Mouse (Mus musculus) CH12.LX (cell line): ENCODE data around the gene Adam22. TPM values are rescaled to one million over a fixed set of nuclear protein-coding genes. Genes with fewer than 3 reads are reported as not detected.

Experiments
- DNase-seq: peaks from one replicate; pipeline ENCODE4 v3.0.0-alpha.2; 2013; ENCODE audit errors: extremely low read depth
- H3K27ac ChIP-seq: 2 replicates; pipeline ENCODE4 v1.5.1; 2012; ENCODE audit warnings: low read depth, mild to moderate bottlenecking, control low read depth, moderate library complexity; ENCODE audit not compliant: insufficient read depth
- H3K27me3 ChIP-seq: replicated peaks from 2 replicates; pipeline ENCODE3; 2012; ENCODE audit warnings: inconsistent platforms
- H3K36me3 ChIP-seq, 2 experiments: replicated peaks in 1 of 2; 2 replicates each; pipeline versions ENCODE3 to v1.6.1; 2012; ENCODE audit warnings: inconsistent platforms in 1 of 2, low read length in 1 of 2, mild to moderate bottlenecking in 1 of 2, mixed read lengths in 1 of 2, moderate library complexity in 1 of 2; ENCODE audit not compliant: control insufficient read depth in 1 of 2, insufficient read depth in 1 of 2
- H3K4me1 ChIP-seq, 2 experiments: 2 replicates each; pipeline ENCODE4 v1.6.1; 2012; ENCODE audit warnings: inconsistent platforms in 1 of 2, moderate library complexity in 1 of 2; ENCODE audit not compliant: insufficient read depth in 2 of 2, control insufficient read depth in 1 of 2
- H3K4me2 ChIP-seq: 2 replicates; pipeline ENCODE4 v1.6.1; 2012; ENCODE audit warnings: low read depth, mild to moderate bottlenecking, control low read depth; ENCODE audit not compliant: poor library complexity, insufficient read depth, severe bottlenecking
- H3K4me3 ChIP-seq, 3 experiments: fragments of 150-350 bp in 1 of 3; sonication (generic) in 1 of 3; replicated peaks in 1 of 3; 2 replicates each; pipeline versions ENCODE3 to v1.5.1; 2011 to 2012; ENCODE audit warnings: low read depth in 2 of 3, low read length in 2 of 3, mild to moderate bottlenecking in 2 of 3, moderate library complexity in 2 of 3, control low read depth in 1 of 3, improper control_type of control experiment in 1 of 3, inconsistent platforms in 1 of 3, mixed read lengths in 1 of 3; ENCODE audit not compliant: poor library complexity in 1 of 3
- H3K79me2 ChIP-seq: replicated peaks from 2 replicates; pipeline ENCODE4 v1.6.1; 2012; ENCODE audit warnings: mild to moderate bottlenecking, moderate library complexity; ENCODE audit not compliant: control insufficient read depth, poor library complexity, insufficient read depth, severe bottlenecking; ENCODE audit errors: extremely low read depth
- H3K9ac ChIP-seq: 2 replicates; pipeline ENCODE4 v1.6.1; 2012; ENCODE audit warnings: low read depth, mild to moderate bottlenecking, control low read depth, moderate library complexity; ENCODE audit not compliant: insufficient read depth
- H3K9me3 ChIP-seq: replicated peaks from 2 replicates; pipeline ENCODE3; 2012; ENCODE audit warnings: low read length, inconsistent platforms, mixed read lengths
- CHD1 ChIP-seq: IDR thresholded peaks from 2 replicates; pipeline ENCODE4 v1.6.1; 2012; ENCODE audit warnings: low read depth, low read length, improper control_type of control experiment, inconsistent platforms
- CTCF ChIP-seq, 2 experiments: IDR thresholded peaks in 1 of 2; conservative IDR thresholded peaks in 1 of 2; 2 replicates each; pipeline ENCODE4 v1.5.1; 2011 to 2012; ENCODE audit warnings: low read depth in 2 of 2, low read length in 2 of 2, improper control_type of control experiment in 1 of 2, inconsistent platforms in 1 of 2, mild to moderate bottlenecking in 1 of 2, moderate library complexity in 1 of 2
- E2F4 ChIP-seq: IDR thresholded peaks from 2 replicates; pipeline ENCODE4 v1.6.1; 2011; ENCODE audit warnings: low read depth, low read length, improper control_type of control experiment; ENCODE audit not compliant: insufficient replicate concordance
- ELF1 ChIP-seq: IDR thresholded peaks from 2 replicates; pipeline ENCODE4 v1.6.1; 2014; ENCODE audit warnings: low read depth, mild to moderate bottlenecking, inconsistent platforms, low read length, improper control_type of control experiment
- EP300 ChIP-seq: IDR thresholded peaks from 2 replicates; pipeline ENCODE4 v1.6.1; 2011; ENCODE audit warnings: low read length, improper control_type of control experiment
- GABPA ChIP-seq: IDR thresholded peaks from 2 replicates; pipeline ENCODE4 v1.6.1; 2012; ENCODE audit warnings: low read depth, low read length, improper control_type of control experiment, inconsistent platforms; ENCODE audit not compliant: insufficient replicate concordance
- IRF4 ChIP-seq: IDR thresholded peaks from 2 replicates; pipeline ENCODE4 v1.6.1; 2014; ENCODE audit warnings: low read depth, mild to moderate bottlenecking, inconsistent platforms, low read length, improper control_type of control experiment
- JUN ChIP-seq: IDR thresholded peaks from 2 replicates; pipeline ENCODE4 v1.6.1; 2011; ENCODE audit warnings: low read depth, mild to moderate bottlenecking, low read length, improper control_type of control experiment, moderate library complexity; ENCODE audit not compliant: insufficient read depth
- JUND ChIP-seq: conservative IDR thresholded peaks from 2 replicates; pipeline ENCODE4 v1.6.1; 2011; ENCODE audit warnings: low read depth, low read length, improper control_type of control experiment
- KAT2A ChIP-seq: IDR thresholded peaks from 2 replicates; pipeline ENCODE4 v1.6.1; 2012; ENCODE audit warnings: low read length, improper control_type of control experiment, inconsistent platforms; ENCODE audit not compliant: insufficient replicate concordance
- MAFK ChIP-seq: IDR thresholded peaks from 2 replicates; pipeline ENCODE4 v1.6.1; 2011; ENCODE audit warnings: low read length, improper control_type of control experiment; ENCODE audit not compliant: insufficient replicate concordance
- MAX ChIP-seq: IDR thresholded peaks from 2 replicates; pipeline ENCODE4 v1.6.1; 2011; ENCODE audit warnings: low read length, improper control_type of control experiment
- MEF2A ChIP-seq: IDR thresholded peaks from 2 replicates; pipeline ENCODE4 v1.6.1; 2014; ENCODE audit warnings: low read depth, mild to moderate bottlenecking, inconsistent platforms, low read length, improper control_type of control experiment, borderline replicate concordance
- MXI1 ChIP-seq: IDR thresholded peaks from 2 replicates; pipeline ENCODE4 v1.6.1; 2011; ENCODE audit warnings: mild to moderate bottlenecking, low read depth, low read length, improper control_type of control experiment
- POLR2AphosphoS2 ChIP-seq: IDR thresholded peaks from 2 replicates; pipeline ENCODE4 v1.6.1; 2011; ENCODE audit warnings: low read depth, low read length, improper control_type of control experiment
- SMC3 ChIP-seq: IDR thresholded peaks from 2 replicates; pipeline ENCODE4 v1.6.1; 2011; ENCODE audit warnings: low read depth, low read length, improper control_type of control experiment
- TCF12 ChIP-seq: IDR thresholded peaks from 2 replicates; pipeline ENCODE4 v1.6.1; 2014; ENCODE audit warnings: low read depth, mild to moderate bottlenecking, inconsistent platforms, low read length, improper control_type of control experiment
- USF2 ChIP-seq: conservative IDR thresholded peaks from 2 replicates; pipeline ENCODE4 v1.6.1; 2011; ENCODE audit warnings: low read depth, low read length, improper control_type of control experiment
- ZC3H11A ChIP-seq: IDR thresholded peaks from 2 replicates; pipeline ENCODE4 v1.6.1; 2012; ENCODE audit warnings: low read depth, mild to moderate bottlenecking, inconsistent platforms, low read length, improper control_type of control experiment
- ZNF384 ChIP-seq: IDR thresholded peaks from 2 replicates; pipeline ENCODE4 v1.6.1; 2012; ENCODE audit warnings: low read depth, low read length, improper control_type of control experiment, inconsistent platforms
- dilution Hi-C: fragments of 300-500 bp; cut with MboI; formaldehyde crosslinking; loops from 2 replicates; pipeline ENCODE4 v1.14.3; 2020; ENCODE audit warnings: low sequenced_read_pairs; ENCODE audit not compliant: extremely low pct_unique_long_range_greater_than_20kb, extremely low pct_ligation_motif_present
- in situ Hi-C: fragments of 300-500 bp; cut with MboI; formaldehyde crosslinking; loops from 3 replicates; pipeline ENCODE4 v1.14.3; 2019; ENCODE audit warnings: low sequenced_read_pairs, low pct_ligation_motif_present, low pct_unique_long_range_greater_than_20kb, mixed read lengths
- polyA plus RNA-seq: library from polyadenylated mRNA; unstranded; fragments of >175 nt; gene quantifications from 2 replicates; pipeline ENCODE4 v1.2.1, GENCODE M21; 2012; ENCODE audit warnings: low read depth; ENCODE audit not compliant: insufficient read length
- total RNA-seq, 2 experiments: library from RNA; depleted of rRNA; stranded (reverse); fragments of 300-350 nt in 1 of 2; fragments of >200 nt in 1 of 2; gene quantifications; 2 replicates each; pipeline ENCODE4 v1.2.3; 2012 to 2014

The Adam22 gene
- total and polyA plus RNA-seq, 3 experiments: 0.07 to 0.55 (median 0.14) TPM

GRCm38 (mm10) chr5:8073406-8073805 lies 294.6 kb downstream of the Adam22 start:
- no peaks in the 10 kb centered on the region for H3K79me2 ChIP-seq
- H3K36me3 ChIP-seq: peaks cover 11 to 37% of the 10 kb centered on the region in 2 experiments
- in situ Hi-C loops: no loop called here
- H3K9ac ChIP-seq: no peak overlapping the region
- dilution Hi-C loops: no loop called here
- H3K4me3 ChIP-seq: no peak overlapping the region
- DNase-seq: no peak
- no peak overlapping the region for H3K4me2 ChIP-seq
- TF ChIP-seq ZNF384: no peak
- no peak for TF ChIP-seq JUND
- no peak for TF ChIP-seq GABPA
- TF ChIP-seq MAX: no peak
- TF ChIP-seq MXI1: no peak
- no peak for TF ChIP-seq JUN
- no peak for TF ChIP-seq TCF12
- TF ChIP-seq CTCF (conservative IDR thresholded peaks at IDR 0.05 in 1 of 2, IDR thresholded peaks at IDR 0.05 in 1 of 2; ENCODE audit: low read depth in 2 of 2, low read length in 2 of 2): no peak
- no peak for TF ChIP-seq MAFK
- TF ChIP-seq POLR2AphosphoS2: no peak
- H3K4me1 ChIP-seq: no peaks in the 10 kb centered on the region
- no peaks in the 10 kb centered on the region for H3K9me3 ChIP-seq
- H3K27ac ChIP-seq: no peak overlapping the region
- H3K27me3 ChIP-seq: no peaks in the 10 kb centered on the region

DNA sequence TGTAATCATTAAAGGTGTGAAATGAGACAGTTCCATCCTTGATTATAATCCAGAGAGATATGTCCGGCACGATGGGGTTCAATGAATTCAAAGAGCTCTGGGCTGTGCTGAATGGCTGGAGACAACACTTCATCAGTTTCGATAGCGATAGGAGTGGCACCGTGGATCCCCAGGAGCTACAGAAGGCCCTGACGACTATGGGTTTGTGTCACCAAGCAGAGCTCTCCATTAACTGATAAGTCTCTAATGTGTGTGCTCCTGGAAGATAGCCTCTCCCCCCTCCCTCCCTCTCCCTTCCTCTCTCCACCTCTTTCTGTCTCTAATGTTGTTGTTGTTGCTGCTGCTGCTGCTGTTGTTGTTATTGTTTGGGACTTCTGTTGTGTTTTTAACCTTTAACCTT lies 304.8 kb downstream of the Adam22 start:
- no peak for DNase-seq

More for the DNA sequence above, 304.8 kb downstream of the Adam22 start:
- Histone ChIP-seq H3K36me3 (peaks cover 61 to 91% of the 10 kb centered on the region in 2 experiments), H3K27me3 (no peaks in the 10 kb centered on the region), H3K4me2 (no peak overlapping the region), H3K4me3 (no peak overlapping the region), H3K9ac (no peak overlapping the region), H3K27ac (no peak overlapping the region), H3K4me1 (peaks cover 0 to 4% of the 10 kb centered on the region in 2 experiments; a peak in 1 of 4 replicates), H3K79me2 (no peaks in the 10 kb centered on the region), H3K9me3 (no peaks in the 10 kb centered on the region)
- in situ Hi-C loops: no loop called here
- TF ChIP-seq IRF4 (no peak), ZC3H11A (no peak), MEF2A (no peak), E2F4 (no peak), ZNF384 (no peak), JUN (no peak), MXI1 (no peak), USF2 (no peak), KAT2A (no peak), CTCF (conservative IDR thresholded peaks at IDR 0.05 in 1 of 2, IDR thresholded peaks at IDR 0.05 in 1 of 2; ENCODE audit: low read depth in 2 of 2, low read length in 2 of 2) (no peak), SMC3 (no peak), ELF1 (no peak), POLR2AphosphoS2 (no peak), CHD1 (no peak), EP300 (no peak)
- dilution Hi-C loops: no loop called here
